Mouse (Mus musculus): Measurements from ENCODE around the gene Olfr642.

The Olfr642 gene

DNA sequence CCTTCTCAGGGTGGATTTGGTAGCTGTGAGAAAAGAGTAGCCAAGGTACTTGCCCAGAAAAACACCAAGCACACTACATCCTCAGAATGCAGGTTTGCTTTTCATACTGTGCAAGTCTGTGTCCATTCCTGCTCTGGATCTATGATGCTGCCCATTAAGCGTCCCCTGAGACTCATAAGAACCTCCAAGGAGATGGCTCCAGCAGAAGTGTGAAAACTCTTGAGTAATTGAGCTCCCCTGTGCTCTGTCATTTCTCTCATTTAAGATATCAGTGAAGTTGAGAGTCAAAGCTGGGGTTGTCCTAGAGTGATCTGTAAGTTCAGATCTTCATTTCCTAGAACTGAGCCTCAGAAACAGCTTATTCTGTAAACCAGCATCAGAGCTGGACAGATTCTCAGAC is at the start of gene Olfr642:
Gene Olfr642 (minus strand): TSS at position 101 of the 400 bp plus-strand sequence.
- no peak for DNase-seq (ENCODE audit: low spot score)

DNA sequence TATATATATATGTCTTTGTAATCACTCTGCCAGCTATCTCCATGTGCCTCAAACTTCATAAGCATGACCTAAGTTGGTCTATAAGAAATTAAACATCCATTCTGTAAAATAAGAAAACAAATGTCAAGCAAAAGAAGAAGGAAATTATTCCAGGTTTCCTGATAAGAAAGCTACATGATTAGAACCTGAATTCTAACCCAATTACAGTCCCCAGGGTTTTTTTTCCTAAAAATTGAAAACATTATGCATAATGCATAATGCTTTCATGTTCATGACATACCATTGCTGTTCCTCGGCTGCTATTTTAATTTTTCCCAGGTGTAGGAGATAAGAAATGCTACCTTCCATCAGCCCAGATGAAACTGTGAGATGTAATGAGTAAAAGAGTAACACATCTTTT is 32.9 kb upstream of the Olfr642 start, which contains the start of gene Olfr645:
Gene Olfr645 (minus strand): TSS at position 101 of the 400 bp plus-strand sequence.
- no peak for DNase-seq (ENCODE audit: low spot score)

DNA sequence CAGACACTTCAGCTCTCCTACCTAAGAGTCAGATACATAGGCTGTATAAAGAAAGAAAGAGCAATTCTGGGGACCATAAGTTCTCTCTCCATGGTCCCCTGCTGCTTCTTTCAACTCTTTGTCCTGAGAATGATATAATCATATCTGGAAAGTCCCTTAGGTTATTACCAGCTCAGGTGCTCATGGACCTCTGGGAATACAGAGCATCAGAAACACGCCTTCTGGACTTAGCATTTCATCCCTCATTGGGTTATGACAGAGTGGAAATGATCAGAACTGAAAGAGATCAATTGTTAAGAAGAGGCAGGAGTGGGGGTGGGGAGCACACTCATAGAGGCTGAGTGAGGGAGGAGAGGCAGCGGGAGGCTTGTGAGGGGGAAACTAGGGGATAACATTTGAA is 19.3 kb upstream of the Olfr642 start, which contains the start of gene Olfr644:
Gene Olfr644 (minus strand): TSS at position 101 of the 400 bp plus-strand sequence.
- DNase-seq (ENCODE audit: low spot score), result no peak

DNA sequence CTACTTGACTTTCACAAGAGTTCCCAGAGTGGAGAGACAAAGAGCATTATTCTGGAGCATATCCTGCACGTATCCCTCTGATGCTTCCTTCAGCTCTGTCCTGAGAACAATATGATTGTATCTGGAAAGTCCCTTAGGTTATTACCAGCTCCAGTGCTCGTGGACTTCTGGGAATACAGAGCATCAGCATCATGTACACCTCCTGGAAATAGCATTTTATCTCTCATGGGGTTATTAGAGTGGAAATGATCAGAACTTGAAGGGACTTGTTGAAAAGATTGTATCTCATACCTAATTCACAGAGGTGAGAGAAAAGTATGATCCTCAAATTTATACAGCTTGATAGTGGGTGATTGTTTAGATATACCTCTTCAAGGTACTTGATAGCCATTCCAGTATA is 8.9 kb upstream of the Olfr642 start, which contains the start of gene 4930516K23Rik:
Gene 4930516K23Rik (minus strand): TSS at position 101 of the 400 bp plus-strand sequence.
- DNase-seq (ENCODE audit: low spot score), result no peak

DNA sequence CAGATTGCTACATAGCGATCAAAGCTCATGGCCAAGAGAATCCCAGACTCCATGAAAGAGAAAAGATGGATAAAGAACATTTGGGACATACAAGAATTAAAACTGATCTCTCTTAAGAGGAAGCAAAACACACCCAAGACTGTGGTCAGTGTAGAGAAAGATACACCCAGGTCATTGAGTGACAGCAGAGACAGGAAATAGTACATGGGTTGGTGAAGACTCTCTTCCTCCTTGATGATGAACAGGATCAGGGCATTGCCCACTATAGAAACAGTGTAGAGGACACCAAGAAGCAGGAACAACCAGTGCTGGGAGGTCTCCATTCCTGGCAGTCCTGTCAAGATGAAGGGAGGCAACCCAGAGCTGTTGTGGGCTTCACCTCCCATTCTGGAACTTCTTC is 6.7 kb upstream of the Olfr642 start:
- no peak for DNase-seq (ENCODE audit: low spot score)

DNA sequence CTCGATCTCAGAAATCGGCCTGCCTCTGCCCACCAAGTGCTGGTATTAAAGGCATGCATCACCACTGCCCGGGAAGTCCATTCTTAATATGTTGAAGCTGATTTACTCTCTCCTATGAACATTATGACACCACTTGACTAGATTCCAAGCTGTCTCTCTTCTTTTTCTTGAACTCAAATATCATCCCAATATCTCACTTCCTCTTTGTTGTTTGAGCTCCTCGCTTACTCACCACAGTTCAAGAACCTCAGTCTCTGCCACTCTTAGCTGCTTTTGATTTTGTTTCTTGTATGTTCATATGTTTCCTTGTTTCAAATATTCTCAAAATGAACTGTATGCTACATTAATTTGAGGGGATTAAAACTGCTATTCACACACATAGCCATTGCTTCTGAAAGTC is 1.7 kb downstream of the Olfr642 start:
- DNase-seq (ENCODE audit: low spot score), result no peak

DNA sequence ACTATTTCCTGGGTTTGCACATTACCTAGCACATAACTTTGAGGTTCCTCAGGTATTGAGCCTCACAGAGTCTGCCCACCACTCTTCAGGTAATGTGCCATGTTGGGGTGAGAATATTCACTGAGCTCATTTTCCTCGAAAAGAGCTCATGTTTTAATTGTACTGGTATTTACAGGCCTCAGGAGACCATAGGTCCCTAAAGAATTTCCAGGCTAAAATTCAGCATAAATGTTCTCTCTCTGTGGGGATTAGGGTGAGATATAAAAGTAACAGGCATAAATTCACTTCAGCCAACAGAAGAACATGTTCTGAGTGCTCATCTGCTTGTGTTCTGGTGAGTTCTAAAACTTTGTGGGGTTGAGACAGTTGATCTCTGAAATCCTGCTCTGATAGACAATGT is 17.3 kb downstream of the Olfr642 start, which contains the start of gene Olfr641:
Gene Olfr641 (plus strand): TSS at position 301 of the 400 bp plus-strand sequence.
- DNase-seq (ENCODE audit: low spot score), result no peak

DNA sequence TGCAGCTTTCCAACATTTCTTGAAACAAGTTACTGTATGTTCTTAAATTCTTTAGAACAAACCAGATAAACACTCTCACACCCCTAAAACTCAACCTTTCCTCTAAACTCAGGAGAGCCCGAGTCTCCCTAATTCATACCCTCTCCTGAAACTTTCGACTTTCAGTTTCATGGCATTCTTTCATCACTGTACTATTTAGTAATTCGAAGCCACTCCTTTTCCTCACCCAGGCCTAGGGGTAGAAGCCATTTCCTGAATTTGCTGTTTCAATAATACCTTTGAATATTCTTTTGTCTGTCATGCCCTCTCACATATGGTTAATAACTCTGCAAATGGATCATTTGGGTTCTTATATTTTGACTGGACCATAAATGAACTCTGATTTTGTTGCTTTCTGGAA is 25.5 kb downstream of the Olfr642 start:
- DNase-seq (ENCODE audit: low spot score), result no peak

DNA sequence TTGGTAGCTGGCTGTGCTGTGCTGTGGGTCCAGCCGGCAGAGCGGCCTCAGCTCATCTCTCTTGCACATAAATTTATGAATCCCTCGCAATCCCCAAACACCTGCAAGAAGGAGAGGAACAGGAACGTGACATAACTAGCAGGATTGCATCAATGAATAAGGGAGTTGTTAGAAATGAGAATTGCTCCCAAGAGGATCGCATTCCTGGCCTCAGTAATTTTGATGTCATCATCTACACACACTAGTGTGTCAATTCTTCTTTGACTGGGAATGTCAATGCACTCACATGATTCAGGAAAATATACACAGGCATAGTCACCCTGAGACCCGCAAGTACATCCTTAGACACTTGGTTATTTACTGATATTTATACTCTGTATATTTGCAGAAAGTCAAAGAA is 27.0 kb downstream of the Olfr642 start, which contains the start of gene Olfr640:
Gene Olfr640 (minus strand): TSS at position 101 of the 400 bp plus-strand sequence.
- no peak for DNase-seq (ENCODE audit: low spot score)

DNA sequence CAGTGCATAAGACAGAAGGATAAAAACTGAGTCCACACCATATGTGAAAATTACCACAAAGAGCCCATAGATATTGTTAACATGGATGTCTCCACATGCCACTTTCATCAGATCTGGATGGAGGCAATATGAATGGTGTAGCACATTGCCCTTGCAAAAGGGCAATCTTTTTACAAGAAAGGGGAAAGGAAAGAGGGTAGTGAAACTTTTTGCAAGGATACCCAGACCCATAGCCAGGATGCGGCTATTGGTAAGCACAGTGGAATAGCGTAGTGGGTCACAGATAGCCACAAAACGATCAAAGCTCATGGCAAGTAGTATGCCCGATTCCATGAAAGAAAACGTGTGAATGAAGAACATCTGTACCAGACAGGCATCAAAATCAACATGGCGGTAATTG is 30.8 kb downstream of the Olfr642 start:
- DNase-seq (ENCODE audit: low spot score), result no peak

DNA sequence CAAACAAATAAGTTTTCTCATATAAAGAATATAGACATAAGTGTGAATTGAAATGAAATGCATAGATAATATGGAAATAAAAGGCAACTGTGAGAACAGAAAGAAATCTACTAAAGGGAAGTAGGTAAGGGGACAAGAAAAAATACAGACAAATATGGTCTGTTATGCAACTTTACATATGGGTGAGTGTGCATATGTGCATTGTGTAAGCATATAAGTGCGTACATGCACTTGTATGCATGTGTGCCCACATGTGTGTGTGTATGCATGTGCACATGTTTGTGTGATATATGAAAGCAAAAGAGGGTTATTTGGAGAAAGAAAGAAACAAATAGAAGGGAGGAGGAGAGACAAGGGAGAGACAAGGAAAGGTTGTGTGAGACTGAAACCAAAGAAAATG is 33.5 kb downstream of the Olfr642 start:
- no peak for DNase-seq (ENCODE audit: low spot score)

DNA sequence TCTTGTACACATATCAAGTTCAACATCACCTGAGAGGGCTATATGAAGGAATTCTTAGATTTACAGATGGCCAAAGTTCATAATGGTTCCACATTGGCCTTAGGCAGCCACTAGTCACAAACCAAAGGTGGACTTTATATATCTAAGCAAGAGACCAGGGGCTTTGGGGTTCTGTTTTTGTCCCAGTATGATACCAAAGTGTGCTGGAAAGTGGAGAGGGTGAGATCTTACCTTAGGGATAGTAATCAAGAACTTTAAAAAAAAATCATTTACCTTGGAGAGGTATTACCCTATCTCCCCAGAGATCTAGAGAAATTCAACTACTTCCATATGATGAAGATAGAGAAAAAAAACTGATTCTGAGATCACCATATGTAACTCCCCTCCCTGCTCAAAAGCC is 35.3 kb downstream of the Olfr642 start, which contains the start of gene Olfr639:
Gene Olfr639 (minus strand): TSS at position 101 of the 400 bp plus-strand sequence.
- DNase-seq (ENCODE audit: low spot score), result no peak

DNA sequence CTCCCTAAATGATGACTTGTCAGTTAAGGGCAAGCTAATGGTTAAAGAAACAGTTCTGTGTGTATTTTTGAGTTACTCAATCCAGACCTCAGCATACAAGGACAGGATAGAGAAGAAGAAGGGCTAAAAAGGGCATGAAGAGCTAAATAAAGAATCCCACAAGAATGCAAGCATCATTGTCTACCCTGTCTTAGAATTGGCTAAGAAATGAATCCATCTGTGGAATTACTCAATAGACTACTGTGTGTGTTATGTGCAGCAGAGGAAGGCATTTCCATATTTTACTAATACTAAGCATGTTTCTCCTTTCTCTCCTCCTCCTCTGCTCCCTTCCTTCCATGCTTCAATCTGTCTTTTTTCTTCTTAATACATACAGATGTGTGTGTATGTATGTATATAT is 53.3 kb downstream of the Olfr642 start:
- no peak for DNase-seq (ENCODE audit: low spot score)

DNA sequence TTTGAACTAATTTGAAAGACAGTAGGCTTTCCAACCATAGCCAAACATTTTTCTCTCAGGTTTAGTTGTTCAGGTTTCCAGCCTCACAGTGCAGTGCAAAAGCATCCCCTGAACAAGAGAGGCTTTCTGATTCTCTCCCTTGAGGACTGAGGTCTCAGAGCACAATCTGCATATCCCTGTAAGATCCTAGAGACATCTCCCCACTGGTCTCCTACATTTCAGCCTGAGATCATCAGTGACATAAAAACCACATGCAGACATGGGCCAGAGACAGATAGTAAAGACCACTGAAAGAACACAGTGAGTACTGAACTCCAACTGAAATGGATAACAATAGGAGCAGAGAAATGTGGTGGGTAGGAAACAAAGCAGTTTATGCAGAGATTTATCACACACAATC is 54.0 kb downstream of the Olfr642 start, which contains the start of gene Olfr638:
Gene Olfr638 (plus strand): TSS at position 301 of the 400 bp plus-strand sequence.
- DNase-seq (ENCODE audit: low spot score), result no peak
